Mouse (Mus musculus) hindbrain, postnatal 0 days (tissue): ENCODE data around the gene Jmjd8. TPM values are rescaled to one million over a fixed set of nuclear protein-coding genes. Genes with fewer than 3 reads are reported as not detected.

Experiments used
- ATAC-seq: fragments of 200-750 bp; cut with Nextera tagmentation; 2 replicates; pipeline ENCODE4 v1.8.0; 2017; ENCODE audit warnings: mild to moderate bottlenecking, moderate TSS enrichment, moderate library complexity
- DNase-seq: peaks from one replicate; pipeline ENCODE4 v3.0.0-alpha.2; 2015; ENCODE audit warnings: low spot score
- H3K27ac ChIP-seq: fragments of 300-500 bp; sonication (generic); 2 replicates; pipeline ENCODE4 v1.5.1; 2014; ENCODE audit warnings: mild to moderate bottlenecking
- H3K27me3 ChIP-seq: fragments of 300-500 bp; sonication (generic); 2 replicates; pipeline ENCODE4 v1.6.1; 2014; ENCODE audit warnings: low read length, mixed read lengths; ENCODE audit not compliant: insufficient read depth
- H3K36me3 ChIP-seq: fragments of 300-500 bp; sonication (generic); 2 replicates; pipeline ENCODE4 v1.6.1; 2014; ENCODE audit warnings: low read length, mixed read lengths; ENCODE audit not compliant: insufficient read depth
- H3K4me1 ChIP-seq: fragments of 300-500 bp; sonication (generic); 2 replicates; pipeline ENCODE4 v1.6.1; 2014; ENCODE audit warnings: antibody characterized with exemption, low read length, mixed read lengths; ENCODE audit not compliant: insufficient read depth
- H3K4me2 ChIP-seq: fragments of 300-500 bp; sonication (generic); 2 replicates; pipeline ENCODE4 v1.6.1; 2014; ENCODE audit warnings: low read depth, mild to moderate bottlenecking, low read length, moderate library complexity, mixed read lengths
- H3K4me3 ChIP-seq: fragments of 300-500 bp; sonication (generic); 2 replicates; pipeline ENCODE4 v1.5.1; 2014; ENCODE audit warnings: low read length
- H3K9ac ChIP-seq: fragments of 300-500 bp; sonication (generic); replicated peaks from 2 replicates; pipeline ENCODE4 v1.6.1; 2014; ENCODE audit warnings: mild to moderate bottlenecking, low read length, moderate library complexity, mixed read lengths
- H3K9me3 ChIP-seq: fragments of 300-500 bp; sonication (generic); 2 replicates; pipeline ENCODE4 v1.6.1; 2016; ENCODE audit warnings: low read length, mixed read lengths
- CTCF ChIP-seq: IDR thresholded peaks from 2 replicates; pipeline ENCODE4 v1.5.1; 2016; ENCODE audit warnings: antibody characterized with exemption, control low read depth, low read depth
- WGBS: fragments of 180-500 bp; shearing (Covaris S2); extraction: QIAGEN DNeasy Blood & Tissue Kit; methylation state at CpG from one replicate; pipeline ENCODE4 v1.1.7; 2014; 5-methylcytosine and 5-hydroxymethylcytosine counted together
- polyA plus RNA-seq: library from polyadenylated mRNA; unstranded; fragments of >200 nt; fragmentation: Nextera tagmentation; extraction: Ambion mirVana; gene quantifications from 2 replicates; pipeline ENCODE4 v1.2.1, GENCODE M21; 2015
- total RNA-seq: library from RNA; depleted of rRNA; stranded (reverse); fragments of >200 nt; gene quantifications from 2 replicates; pipeline ENCODE4 v1.2.3, GENCODE M21; 2014

Jmjd8 gene
- total and polyA plus RNA-seq, 2 experiments from 2014 or later: 38.6 to 61.0 TPM

- DNase-seq (no peak), ATAC-seq (no peak)
- 91% methylated on average over 13 of the region's 13 CpGs for WGBS
- Histone ChIP-seq H3K9ac (no peak overlapping the region), H3K4me1 (peaks cover 34% of the 10 kb centered on the region), H3K4me3 (no peak overlapping the region), H3K9me3 (no peaks in the 10 kb centered on the region), H3K36me3 (peaks cover 25% of the 10 kb centered on the region; the same call in 1 of the 2 replicates), H3K27me3 (no peaks in the 10 kb centered on the region), H3K27ac (no peak overlapping the region), H3K4me2 (no peak overlapping the region)
- TF ChIP-seq CTCF: no peak
Measured at GRCm38 (mm10) chr17:25827011-25827410, 1.7 kb upstream of the Jmjd8 start.

- H3K4me2 ChIP-seq: no peak overlapping the region
- no peak overlapping the region for H3K4me3 ChIP-seq
- peak overlapping the region; percentile 96; the same call in 1 of the 2 replicates for H3K27ac ChIP-seq
- H3K4me1 ChIP-seq: peaks cover 35% of the 10 kb centered on the region
- no peak for TF ChIP-seq CTCF
- ATAC-seq (no peak), DNase-seq (no peak)
- H3K36me3 ChIP-seq: peaks cover 25% of the 10 kb centered on the region; the same call in 1 of the 2 replicates
- H3K27me3 ChIP-seq: no peaks in the 10 kb centered on the region
- H3K9me3 ChIP-seq: no peaks in the 10 kb centered on the region
- 86% methylated on average over 22 of the region's 22 CpGs for WGBS
- H3K9ac ChIP-seq: peak overlapping the region; percentile 80; the same call in 1 of the 2 replicates
Measured at GRCm38 (mm10) chr17:25827546-25828222, 983 bp upstream of the Jmjd8 start.

- TF ChIP-seq CTCF: no peak
- no peaks in the 10 kb centered on the region for H3K27me3 ChIP-seq
- ATAC-seq (no peak), DNase-seq (no peak)
- H3K9ac ChIP-seq: peak overlapping the region; percentile 80
- 75% methylated on average over 8 of the region's 8 CpGs for WGBS
- H3K36me3 ChIP-seq: peaks cover 25% of the 10 kb centered on the region; the same call in 1 of the 2 replicates
- H3K4me1 ChIP-seq: peaks cover 35% of the 10 kb centered on the region
- no peaks in the 10 kb centered on the region for H3K9me3 ChIP-seq
- peak overlapping the region; percentile 96 for H3K27ac ChIP-seq
- H3K4me3 ChIP-seq: peak overlapping the region; percentile 46
- H3K4me2 ChIP-seq: peak overlapping the region; percentile 80
Measured at GRCm38 (mm10) chr17:25828223-25828594, 458 bp upstream of the Jmjd8 start.

- Histone ChIP-seq H3K4me2 (peak overlapping the region; percentile 80), H3K36me3 (peaks cover 25% of the 10 kb centered on the region; the same call in 1 of the 2 replicates), H3K9me3 (no peaks in the 10 kb centered on the region), H3K4me3 (peak overlapping the region; percentile 46), H3K27ac (peak overlapping the region; percentile 96), H3K9ac (peak overlapping the region; percentile 80), H3K27me3 (no peaks in the 10 kb centered on the region), H3K4me1 (peaks cover 34% of the 10 kb centered on the region)
- 34% methylated on average over 8 of the region's 8 CpGs for WGBS
- DNase-seq (no peak), ATAC-seq (no peak)
- no peak for TF ChIP-seq CTCF
Measured at GRCm38 (mm10) chr17:25829558-25830017, 921 bp downstream of the Jmjd8 start.

- DNase-seq: no peak
- Histone ChIP-seq H3K9ac (no peak overlapping the region), H3K27me3 (no peaks in the 10 kb centered on the region), H3K36me3 (peaks cover 25% of the 10 kb centered on the region; the same call in 1 of the 2 replicates), H3K9me3 (no peaks in the 10 kb centered on the region), H3K4me1 (peaks cover 35% of the 10 kb centered on the region), H3K27ac (no peak overlapping the region), H3K4me3 (peak overlapping the region; percentile 46; the same call in 1 of the 2 replicates), H3K4me2 (peak overlapping the region; percentile 80; the same call in 1 of the 2 replicates)
- no peak for ATAC-seq
- TF ChIP-seq CTCF: no peak
- 84% methylated on average over 4 of the region's 4 CpGs for WGBS
Measured at GRCm38 (mm10) chr17:25830200-25830753, 1.6 kb downstream of the Jmjd8 start.

GRCm38 (mm10) chr17:25830806-25831431, 2.3 kb downstream of the Jmjd8 start:
- Histone ChIP-seq H3K4me1 (peaks cover 41% of the 10 kb centered on the region), H3K9ac (no peak overlapping the region), H3K36me3 (peaks cover 25% of the 10 kb centered on the region; the same call in 1 of the 2 replicates), H3K27me3 (no peaks in the 10 kb centered on the region), H3K4me3 (no peak overlapping the region), H3K27ac (no peak overlapping the region), H3K9me3 (no peaks in the 10 kb centered on the region), H3K4me2 (peak overlapping the region; percentile 80; the same call in 1 of the 2 replicates)
- ATAC-seq (no peak), DNase-seq (no peak)
- TF ChIP-seq CTCF: no peak
- 86% methylated on average over 14 of the region's 14 CpGs for WGBS
